Mouse (Mus musculus): ENCODE measurements around the gene Defa20. TPM values are rescaled to one million over a fixed set of nuclear protein-coding genes. Genes with fewer than 3 reads are reported as not detected.
"Not testable (repeated sequence)": the region's sequence is repeated elsewhere in the genome, so short reads cannot be mapped to it uniquely, and the experiment has no call there.

Gene Defa20
- total RNA-seq (2021): not detected
- long read RNA-seq, experiment 1: 0 reads
- long read RNA-seq, experiment 2: 0 reads

- DNase-seq: not testable (repeated sequence)
Measured at GRCm38 (mm10) chr8:21508958-21509357, at the start of gene Defa20. Defa20 (plus strand) TSS chr8:21509258.

- DNase-seq: not testable (repeated sequence)
Measured at GRCm38 (mm10) chr8:21528732-21529131, 19.7 kb downstream of the Defa20 start, which contains the start of gene Defa32. Defa32 (plus strand) TSS chr8:21529032.

Other genes starting within 250 kb of the Defa20 start
- gene Defa27, start 193.7 kb upstream of the Defa20 start, total RNA-seq (2021): not detected
- gene Defa29, start 182.2 kb upstream of the Defa20 start, total RNA-seq (2021): not detected
- not detected for gene Defa2, start 130.7 kb upstream of the Defa20 start, total RNA-seq (2021)
- gene Defa33, start 117.4 kb upstream of the Defa20 start, total RNA-seq (2021): not detected
- gene Defa36, start 81.8 kb upstream of the Defa20 start, total RNA-seq (2021): not detected
- not detected for gene Gm7849, start 52.7 kb upstream of the Defa20 start, total RNA-seq (2021)
- not detected for gene Defa32, start 19.8 kb downstream of the Defa20 start, total RNA-seq (2021)
- not detected for gene Defa37, start 56.1 kb downstream of the Defa20 start, total RNA-seq (2021)
- not detected for gene Defa28, start 73.7 kb downstream of the Defa20 start, total RNA-seq (2021)
- not detected for gene Gm7861, start 85.2 kb downstream of the Defa20 start, total RNA-seq (2021)
- gene Defa26, start 108.9 kb downstream of the Defa20 start, total RNA-seq (2021): not detected
- gene Defa17, start 146.5 kb downstream of the Defa20 start, total RNA-seq (2021): not detected
- gene Defa34, start 156.5 kb downstream of the Defa20 start, total RNA-seq (2021): not detected
- gene AY761184, start 194.4 kb downstream of the Defa20 start, total RNA-seq (2021): not detected
- gene Defa24, start 225.2 kb downstream of the Defa20 start, total RNA-seq (2021): not detected

Data from adrenal gland, postnatal 36 days (tissue).